Mouse (Mus musculus) E14TG2a.4 (cell line): Measurements from ENCODE around the gene Bola2.

Experiments
- CTCF ChIP-seq: conservative IDR thresholded peaks from 2 replicates; pipeline ENCODE4 v1.5.1; 2014; ENCODE audit warnings: low read length
- NANOG ChIP-seq: IDR thresholded peaks from 2 replicates; pipeline ENCODE4 v1.6.1; 2014; ENCODE audit warnings: borderline replicate concordance, low read length, mixed read lengths

DNA sequence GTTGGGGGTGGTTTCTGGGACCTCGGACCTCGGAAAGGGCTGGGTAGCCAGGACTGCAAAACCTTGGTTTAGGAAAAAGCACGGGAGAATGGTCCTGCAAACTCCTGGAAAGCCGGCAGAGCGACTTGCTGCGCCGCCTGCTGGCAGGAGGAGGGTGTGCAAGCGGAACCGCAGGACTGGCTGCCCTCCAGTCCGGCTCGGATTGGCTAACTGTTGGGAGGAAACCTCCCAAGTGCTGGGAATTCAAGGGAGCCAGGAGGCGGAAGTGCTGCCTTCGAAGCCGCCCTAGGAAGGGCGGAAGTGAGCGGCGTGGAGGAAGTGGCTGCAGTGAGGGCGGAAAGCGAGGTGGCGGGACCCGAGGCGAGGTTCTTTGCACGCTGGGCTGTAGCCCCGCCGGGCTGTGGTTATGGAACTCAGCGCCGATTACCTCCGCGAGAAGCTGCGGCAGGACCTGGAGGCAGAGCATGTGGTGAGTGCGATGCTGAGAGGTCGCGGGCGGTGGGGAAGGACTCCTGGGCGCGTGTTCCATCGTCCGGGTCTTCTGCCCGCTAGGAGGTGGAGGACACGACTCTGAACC, 518 bp downstream of the Bola2 start, which contains the start of gene Slx1b:
- TF ChIP-seq NANOG (no peak), CTCF (peak; percentile 98)
